Mouse (Mus musculus) heart, postnatal 0 days (tissue): ENCODE results near the gene Zdhhc19. TPM values are rescaled to one million over a fixed set of nuclear protein-coding genes. Genes with fewer than 3 reads are reported as not detected.

ENCODE experiments used
- ATAC-seq: fragments of 200-750 bp; cut with Nextera tagmentation; 2 replicates; pipeline ENCODE4 v1.8.0; 2017; ENCODE audit warnings: low read depth, moderate number of reproducible peaks, moderate library complexity; ENCODE audit not compliant: insufficient read depth
- DNase-seq: peaks from one replicate; pipeline ENCODE4 v3.0.0-alpha.2; 2016; ENCODE audit warnings: low spot score
- H3K27ac ChIP-seq: fragments of 300-500 bp; sonication (generic); 2 replicates; pipeline ENCODE4 v1.5.1; 2014; ENCODE audit warnings: low read depth, mild to moderate bottlenecking
- H3K27me3 ChIP-seq: fragments of 300-500 bp; sonication (generic); 2 replicates; pipeline ENCODE4 v1.6.1; 2014; ENCODE audit warnings: low read length, mixed read lengths; ENCODE audit not compliant: control insufficient read depth, insufficient read depth
- H3K36me3 ChIP-seq: fragments of 300-500 bp; sonication (generic); replicated peaks from 2 replicates; pipeline ENCODE4 v1.6.1; 2014; ENCODE audit warnings: low read length, mixed read lengths; ENCODE audit not compliant: control insufficient read depth, insufficient read depth
- H3K4me1 ChIP-seq: fragments of 300-500 bp; sonication (generic); 2 replicates; pipeline ENCODE4 v1.6.1; 2014; ENCODE audit warnings: antibody characterized with exemption; ENCODE audit not compliant: control insufficient read depth, insufficient read depth
- H3K4me2 ChIP-seq: fragments of 300-500 bp; sonication (generic); 2 replicates; pipeline ENCODE4 v1.6.1; 2014; ENCODE audit warnings: low read depth, mild to moderate bottlenecking, low read length, moderate library complexity
- H3K4me3 ChIP-seq: fragments of 300-500 bp; sonication (generic); 2 replicates; pipeline ENCODE4 v1.5.1; 2014; ENCODE audit warnings: low read depth, low read length
- H3K9ac ChIP-seq: fragments of 300-500 bp; sonication (generic); replicated peaks from 2 replicates; pipeline ENCODE4 v1.6.1; 2014; ENCODE audit warnings: low read depth, low read length, mixed read lengths
- H3K9me3 ChIP-seq: fragments of 300-500 bp; sonication (generic); replicated peaks from 2 replicates; pipeline ENCODE4 v1.6.1; 2016; ENCODE audit warnings: low read length; ENCODE audit not compliant: control insufficient read depth
- CTCF ChIP-seq: IDR thresholded peaks from 2 replicates; pipeline ENCODE4 v1.5.1; 2016; ENCODE audit warnings: antibody characterized with exemption, control low read depth, low read depth
- EP300 ChIP-seq: IDR thresholded peaks from 2 replicates; pipeline ENCODE4 v1.6.1; 2016; ENCODE audit warnings: antibody characterized with exemption, low read depth
- WGBS: fragments of 180-500 bp; shearing (Covaris S2); extraction: QIAGEN DNeasy Blood & Tissue Kit; methylation state at CpG from one replicate; pipeline ENCODE4 v1.1.7; 2014; 5-methylcytosine and 5-hydroxymethylcytosine counted together
- polyA plus RNA-seq: library from polyadenylated mRNA; unstranded; fragments of >200 nt; fragmentation: Nextera tagmentation; extraction: Ambion mirVana; gene quantifications from 2 replicates; pipeline ENCODE4 v1.2.1, GENCODE M21; 2015
- total RNA-seq: library from RNA; depleted of rRNA; stranded (reverse); fragments of >200 nt; gene quantifications from 2 replicates; pipeline ENCODE4 v1.2.3, GENCODE M21; 2014; ENCODE audit warnings: low replicate concordance

Gene Zdhhc19
- total and polyA plus RNA-seq, 2 experiments from 2014 or later = not detected

DNA sequence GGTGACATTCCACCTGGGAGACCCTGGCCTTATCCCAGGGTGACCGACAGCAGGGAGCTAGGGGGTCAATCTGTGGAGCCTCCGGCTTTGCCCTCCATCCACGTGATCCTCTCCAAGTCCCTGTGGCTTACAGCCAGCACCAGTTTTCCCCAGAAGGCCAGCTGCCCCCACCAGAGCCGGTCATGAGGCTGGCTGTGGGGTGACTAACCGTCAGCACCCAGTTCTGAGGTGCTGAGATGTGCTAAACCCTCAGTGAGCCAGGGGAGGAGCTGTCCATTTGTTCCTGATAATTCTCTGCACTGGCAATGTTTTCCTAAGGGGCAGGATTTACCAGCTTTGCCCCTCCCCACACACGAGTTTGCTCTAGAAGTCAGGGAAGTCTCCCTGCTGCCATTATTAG is 72.3 kb downstream of the Zdhhc19 start:
- peaks cover 18% of the 10 kb centered on the region for H3K4me1 ChIP-seq
- no peaks in the 10 kb centered on the region for H3K27me3 ChIP-seq
- H3K4me2 ChIP-seq = no peak overlapping the region
- no peaks in the 10 kb centered on the region for H3K36me3 ChIP-seq
- TF ChIP-seq CTCF (no peak), EP300 (peak; percentile 62; the same call in 1 of the 2 replicates)
- WGBS = 23% methylated on average over 6 of the region's 6 CpGs
- DNase-seq = peak; percentile 67
- no peak overlapping the region for H3K4me3 ChIP-seq
- H3K27ac ChIP-seq = peak overlapping the region; percentile 18
- H3K9me3 ChIP-seq = peaks cover 8% of the 10 kb centered on the region
- H3K9ac ChIP-seq = no peak overlapping the region
- peak; percentile 82 for ATAC-seq

DNA sequence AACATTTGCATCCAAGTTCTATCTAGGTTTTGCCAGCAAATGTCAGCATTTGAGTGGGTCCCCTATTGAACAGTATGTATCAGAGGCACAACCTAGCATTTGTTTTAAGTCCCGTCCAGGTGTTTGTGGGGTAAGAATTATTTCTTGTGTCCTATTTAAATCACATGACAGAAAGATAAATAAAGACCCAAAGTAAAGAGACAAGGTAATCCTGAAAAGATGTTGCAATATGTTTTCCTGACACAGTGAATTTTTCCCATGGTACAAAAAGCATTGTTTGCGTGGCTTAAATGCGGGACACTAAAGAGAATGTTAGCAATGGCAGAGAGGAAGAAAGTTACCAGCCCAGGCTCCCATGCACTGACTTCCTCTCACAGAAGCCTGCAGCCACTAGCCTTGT is 74.0 kb downstream of the Zdhhc19 start:
- WGBS = 93% methylated on average over 3 of the region's 3 CpGs
- no peak overlapping the region for H3K9ac ChIP-seq
- no peaks in the 10 kb centered on the region for H3K36me3 ChIP-seq
- no peak overlapping the region for H3K4me2 ChIP-seq
- H3K4me1 ChIP-seq = peaks cover 18% of the 10 kb centered on the region
- ATAC-seq = no peak
- no peak overlapping the region for H3K4me3 ChIP-seq
- TF ChIP-seq EP300 (no peak), CTCF (no peak)
- no peak for DNase-seq
- H3K27me3 ChIP-seq = no peaks in the 10 kb centered on the region
- no peaks in the 10 kb centered on the region for H3K9me3 ChIP-seq
- no peak overlapping the region for H3K27ac ChIP-seq

DNA sequence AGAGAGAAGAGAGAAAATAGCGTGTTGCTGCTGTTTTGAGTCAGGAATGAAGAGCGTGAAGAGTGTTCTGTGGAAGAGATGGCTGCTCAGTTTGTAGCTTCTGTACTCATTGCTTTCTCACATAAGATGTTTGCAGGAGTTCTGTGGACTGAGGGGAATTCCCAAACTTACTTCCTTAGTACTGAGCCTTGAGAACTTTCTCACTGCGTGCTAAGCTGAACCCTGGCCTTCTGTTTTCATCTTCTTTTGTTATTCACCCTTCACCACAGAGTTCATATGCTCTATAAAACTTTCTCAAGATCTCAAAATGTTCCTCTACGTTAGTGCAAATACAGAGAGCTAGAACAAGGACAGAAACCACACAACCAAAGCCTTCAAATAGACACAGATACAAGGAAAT is 76.5 kb downstream of the Zdhhc19 start:
- ATAC-seq = no peak
- 86% methylated on average over 4 of the region's 4 CpGs for WGBS
- no peaks in the 10 kb centered on the region for H3K36me3 ChIP-seq
- no peak for TF ChIP-seq CTCF
- no peak for TF ChIP-seq EP300
- no peaks in the 10 kb centered on the region for H3K9me3 ChIP-seq
- H3K4me3 ChIP-seq = no peak overlapping the region
- H3K9ac ChIP-seq = no peak overlapping the region
- no peak overlapping the region for H3K27ac ChIP-seq
- no peaks in the 10 kb centered on the region for H3K27me3 ChIP-seq
- no peak overlapping the region for H3K4me2 ChIP-seq
- peaks cover 11% of the 10 kb centered on the region for H3K4me1 ChIP-seq
- DNase-seq = no peak

DNA sequence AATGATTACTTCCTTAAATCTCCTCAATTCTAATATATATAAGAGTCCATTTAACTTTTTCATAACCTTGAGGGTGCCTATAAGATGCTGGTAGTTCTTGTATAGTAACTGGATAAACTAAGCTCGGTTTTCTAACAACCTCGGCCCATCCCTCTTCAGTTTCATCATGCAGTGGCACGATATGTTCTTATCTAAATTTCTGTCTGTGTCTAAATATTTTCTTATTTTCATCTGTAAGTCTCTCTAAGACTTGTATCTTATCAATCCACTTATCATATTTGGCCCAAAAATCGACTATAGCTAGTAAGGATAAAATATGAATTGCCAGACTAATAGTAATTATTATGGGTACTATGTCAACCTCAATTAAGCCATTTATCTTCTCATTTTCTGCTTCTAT is 90.4 kb downstream of the Zdhhc19 start:
- DNase-seq = no peak
- WGBS = 83% methylated on average over 4 of the region's 4 CpGs
- H3K27ac ChIP-seq = no peak overlapping the region
- no peaks in the 10 kb centered on the region for H3K9me3 ChIP-seq
- H3K4me3 ChIP-seq = no peak overlapping the region
- H3K4me2 ChIP-seq = no peak overlapping the region
- no peaks in the 10 kb centered on the region for H3K36me3 ChIP-seq
- H3K9ac ChIP-seq = no peak overlapping the region
- no peak for TF ChIP-seq CTCF
- no peaks in the 10 kb centered on the region for H3K4me1 ChIP-seq
- no peaks in the 10 kb centered on the region for H3K27me3 ChIP-seq
- no peak for ATAC-seq

DNA sequence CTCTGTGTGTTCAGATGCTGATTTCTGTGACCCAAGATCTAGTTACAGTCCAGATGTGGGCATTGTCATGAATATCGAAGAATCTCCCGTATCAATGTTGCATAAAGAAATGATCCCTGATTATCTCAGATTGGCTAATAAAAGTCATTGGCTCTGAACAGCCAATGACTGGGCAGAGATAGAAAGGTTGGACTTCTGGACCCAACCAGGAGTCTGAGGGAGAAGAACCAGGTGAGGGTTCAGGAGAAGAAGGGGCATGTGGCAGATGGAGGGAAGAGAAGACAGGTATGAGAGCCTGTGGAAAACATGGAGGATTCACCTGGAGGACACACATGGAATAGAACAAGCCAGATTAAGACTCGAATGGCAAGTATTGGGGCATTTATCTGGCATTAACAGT is 92.5 kb downstream of the Zdhhc19 start:
- ATAC-seq (no peak), DNase-seq (no peak)
- H3K36me3 ChIP-seq = no peaks in the 10 kb centered on the region
- no peaks in the 10 kb centered on the region for H3K4me1 ChIP-seq
- H3K27ac ChIP-seq = no peak overlapping the region
- H3K4me2 ChIP-seq = no peak overlapping the region
- no peak overlapping the region for H3K9ac ChIP-seq
- no peak for TF ChIP-seq CTCF
- no peak for TF ChIP-seq EP300
- H3K4me3 ChIP-seq = no peak overlapping the region
- H3K27me3 ChIP-seq = no peaks in the 10 kb centered on the region
- WGBS = 85% methylated on average over 3 of the region's 3 CpGs
- H3K9me3 ChIP-seq = no peaks in the 10 kb centered on the region

DNA sequence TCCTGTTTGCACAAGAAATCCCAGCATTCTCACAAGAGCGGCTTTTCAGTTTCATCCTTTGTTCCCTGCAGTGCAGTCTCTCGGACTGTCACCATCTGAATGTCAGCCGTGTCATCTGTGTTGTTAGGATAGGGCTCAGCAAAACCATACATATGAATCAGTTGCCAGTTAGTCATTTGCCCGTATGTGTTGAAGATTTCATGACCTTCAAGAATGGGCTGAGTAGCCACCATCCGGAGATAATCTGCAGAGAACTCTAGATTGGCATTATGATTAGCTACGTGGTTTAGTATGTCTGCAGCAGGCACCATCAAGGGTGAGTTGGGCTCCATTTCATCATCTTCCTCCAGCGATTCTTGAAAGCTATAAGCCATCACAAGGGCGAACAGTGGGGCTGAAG is 95.5 kb downstream of the Zdhhc19 start:
- ATAC-seq (no peak), DNase-seq (no peak)
- Histone ChIP-seq H3K27ac (no peak overlapping the region), H3K36me3 (no peaks in the 10 kb centered on the region), H3K27me3 (no peaks in the 10 kb centered on the region), H3K4me2 (no peak overlapping the region), H3K9ac (no peak overlapping the region), H3K4me1 (no peaks in the 10 kb centered on the region), H3K4me3 (no peak overlapping the region), H3K9me3 (no peaks in the 10 kb centered on the region)
- 88% methylated on average over 8 of the region's 8 CpGs for WGBS
- no peak for TF ChIP-seq EP300
- no peak for TF ChIP-seq CTCF
